Comparison of ENCODE assay signal across 9 mouse cellular contexts in the genomic region with DNA sequence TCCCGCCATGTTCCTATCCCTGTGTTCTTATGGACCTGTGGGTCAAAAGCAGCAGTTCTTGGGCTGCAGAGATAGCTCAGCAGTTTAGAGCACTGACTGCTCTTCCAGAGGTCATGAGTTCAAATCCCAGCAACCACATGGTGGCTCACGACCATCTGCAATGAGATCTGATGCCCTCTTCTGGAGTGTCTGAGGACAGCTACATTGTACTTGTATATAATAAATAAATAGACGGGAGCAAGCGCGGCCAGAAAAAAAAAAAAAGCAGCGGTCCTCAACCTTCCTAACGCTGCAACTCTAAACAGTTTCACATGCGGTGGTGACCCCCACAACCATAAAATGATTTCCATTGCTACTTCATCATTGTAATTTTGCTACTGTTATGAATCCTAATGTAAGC. TPM values are rescaled to one million over a fixed set of nuclear protein-coding genes. Genes with fewer than 3 reads are reported as not detected.
DNase-seq lines count a peak whose midpoint lies in the region; ATAC-seq lines count a peak whose summit lies in the region.
"Had no signal": no experiment of that assay in that cellular context is flagged by ENCODE, and none has a peak within 500 bp of the region (broad histone marks: within the 10 kb centered on the region; RNA-seq: fewer than 3 reads in every experiment).

No protein-coding gene starts in this region.

- no peaks in the 10 kb centered on the region for H3K9me3 ChIP-seq in embryonic facial prominence, embryonic 12.5 days
- H3K9me3 ChIP-seq in embryonic facial prominence, embryonic 10.5 days, result no peaks in the 10 kb centered on the region
- no peaks in the 10 kb centered on the region for H3K9me3 ChIP-seq in lung, embryonic 15.5 days
- no peaks in the 10 kb centered on the region for H3K9me3 ChIP-seq in liver, embryonic 13.5 days (replicated peaks)
- H3K9me3 ChIP-seq in stomach, embryonic 16.5 days (replicated peaks; ENCODE audit: control insufficient read depth, low read length), result no peaks in the 10 kb centered on the region

- H3K9ac ChIP-seq in embryonic facial prominence, embryonic 12.5 days, result no peak overlapping the region
- no peak overlapping the region for H3K9ac ChIP-seq in lung, embryonic 15.5 days
- H3K9ac ChIP-seq in liver, embryonic 13.5 days, result peak overlapping the region; percentile 88; the same call in 1 of the 2 replicates
- peak overlapping the region; percentile 97; the same call in 1 of the 2 replicates for H3K9ac ChIP-seq in stomach, embryonic 16.5 days (ENCODE audit: low read length)

- H3K4me2 ChIP-seq in embryonic facial prominence, embryonic 12.5 days (replicated peaks), result peak overlapping the region; percentile 54
- peak overlapping the region; percentile 66 for H3K4me2 ChIP-seq in lung, embryonic 15.5 days
- H3K4me2 ChIP-seq in liver, embryonic 13.5 days, result peak overlapping the region; percentile 88
- H3K4me2 ChIP-seq in stomach, embryonic 16.5 days (ENCODE audit: low read depth, low read length), result peak overlapping the region; percentile 62

- H3K27ac ChIP-seq in embryonic facial prominence, embryonic 12.5 days, result no peak overlapping the region
- H3K27ac ChIP-seq in embryonic facial prominence, embryonic 10.5 days (replicated peaks), result no peak overlapping the region
- 0 out of 2 replicates have a peak overlapping the region, but pooled peaks have one; percentile 87 for H3K27ac ChIP-seq in lung, embryonic 15.5 days
- 0 out of 2 replicates have a peak overlapping the region, but pooled peaks have one; percentile 84 for H3K27ac ChIP-seq in liver, embryonic 13.5 days
- no peak overlapping the region for H3K27ac ChIP-seq in stomach, embryonic 16.5 days (ENCODE audit: low read length)

- no peak for ATAC-seq in embryonic facial prominence, embryonic 12.5 days (ENCODE audit: insufficient number of reproducible peaks, insufficient read depth, low FRiP score, low TSS enrichment)
- ATAC-seq in lung, embryonic 15.5 days (ENCODE audit: borderline replicate concordance, extremely low read depth, low FRiP score, low TSS enrichment), result no peak
- no peak for ATAC-seq in liver, embryonic 13.5 days (ENCODE audit: low read depth)
- no peak for ATAC-seq in stomach, embryonic 16.5 days (ENCODE audit: insufficient read depth, low FRiP score)

- no peaks in the 10 kb centered on the region for H3K36me3 ChIP-seq in embryonic facial prominence, embryonic 12.5 days
- H3K36me3 ChIP-seq in embryonic facial prominence, embryonic 10.5 days (replicated peaks), result no peaks in the 10 kb centered on the region
- no peaks in the 10 kb centered on the region for H3K36me3 ChIP-seq in lung, embryonic 15.5 days
- no peaks in the 10 kb centered on the region for H3K36me3 ChIP-seq in liver, embryonic 13.5 days
- H3K36me3 ChIP-seq in stomach, embryonic 16.5 days (ENCODE audit: control insufficient read depth, insufficient read depth, low read length), result no peaks in the 10 kb centered on the region

- peak overlapping the region; percentile 70; the same call in 1 of the 2 replicates for H3K4me3 ChIP-seq in embryonic facial prominence, embryonic 12.5 days
- H3K4me3 ChIP-seq in embryonic facial prominence, embryonic 10.5 days, result no peak overlapping the region
- peak overlapping the region; percentile 64 for H3K4me3 ChIP-seq in lung, embryonic 15.5 days
- H3K4me3 ChIP-seq in liver, embryonic 13.5 days (replicated peaks), result 0 out of 2 replicates have a peak overlapping the region, but pooled peaks have one; percentile 79
- H3K4me3 ChIP-seq in stomach, embryonic 16.5 days (replicated peaks; ENCODE audit: low read length), result peak overlapping the region; percentile 73

- DNase-seq in embryonic facial prominence, embryonic 10.5 days (ENCODE audit: low spot score), result no peak
- no peak for DNase-seq in lung, postnatal 14 days
- DNase-seq in liver, embryonic 13.5 days, result no peak
- no peak for DNase-seq in adrenal gland, adult 18-20 months (ENCODE audit: low spot score in 2 of 2)
- no peak for DNase-seq in urinary bladder, adult 18-20 months (ENCODE audit: low spot score in 2 of 2)
- DNase-seq: adrenal gland, adult 8-10 months had no signal

- H3K4me1 ChIP-seq in embryonic facial prominence, embryonic 12.5 days, result 0 out of 2 replicates have a peak, but pooled peaks cover 5% of the 10 kb centered on the region
- H3K4me1 ChIP-seq in embryonic facial prominence, embryonic 10.5 days, result peaks cover 22% of the 10 kb centered on the region
- peaks cover 6% of the 10 kb centered on the region; the same call in 1 of the 2 replicates for H3K4me1 ChIP-seq in lung, embryonic 15.5 days
- peaks cover 40% of the 10 kb centered on the region for H3K4me1 ChIP-seq in liver, embryonic 13.5 days (replicated peaks)
- H3K4me1 ChIP-seq in stomach, embryonic 16.5 days (ENCODE audit: control insufficient read depth, insufficient read depth, low read length), result peaks cover 6% of the 10 kb centered on the region; the same call in 1 of the 2 replicates

- H3K27me3 ChIP-seq in embryonic facial prominence, embryonic 12.5 days, result no peaks in the 10 kb centered on the region
- H3K27me3 ChIP-seq in embryonic facial prominence, embryonic 10.5 days (replicated peaks; ENCODE audit: low read depth, poor library complexity, severe bottlenecking), result no peaks in the 10 kb centered on the region
- no peaks in the 10 kb centered on the region for H3K27me3 ChIP-seq in lung, embryonic 15.5 days
- no peaks in the 10 kb centered on the region for H3K27me3 ChIP-seq in liver, embryonic 13.5 days
- no peaks in the 10 kb centered on the region for H3K27me3 ChIP-seq in stomach, embryonic 16.5 days (ENCODE audit: control insufficient read depth, insufficient read depth, low read length)

- WGBS in embryonic facial prominence, embryonic 12.5 days, result 84% methylated on average over 8 of the region's 8 CpGs
- WGBS in embryonic facial prominence, embryonic 10.5 days, result 87% methylated on average over 8 of the region's 8 CpGs
- WGBS in lung, embryonic 15.5 days, result 61% methylated on average over 8 of the region's 8 CpGs
- 83% methylated on average over 8 of the region's 8 CpGs for WGBS in liver, embryonic 13.5 days (ENCODE audit: insufficient replicate concordance)
- 76% methylated on average over 8 of the region's 8 CpGs for WGBS in stomach, embryonic 16.5 days

RNA-seq across cellular contexts. Expression of gene Nenf, which starts 1.2 kb away (rescaled TPM):
- 92.8 and 95.3 TPM in 2 replicates for polyA plus RNA-seq in embryonic facial prominence, embryonic 12.5 days (2016; fragmentation: Nextera tagmentation; extraction: Ambion mirVana)
- 42.8 and 48.6 TPM in 2 replicates for polyA plus RNA-seq in embryonic facial prominence, embryonic 10.5 days (2016; fragmentation: Nextera tagmentation; extraction: Ambion mirVana)
- 103 and 115 TPM in 2 replicates for polyA plus RNA-seq in lung, embryonic 15.5 days (2015; fragmentation: Nextera tagmentation; extraction: Ambion mirVana)
- polyA plus RNA-seq in liver, embryonic 13.5 days (2015; fragmentation: Nextera tagmentation; extraction: Ambion mirVana), result 28.0 and 29.9 TPM in 2 replicates
- 86.0 and 91.3 TPM in 2 replicates for polyA plus RNA-seq in stomach, embryonic 16.5 days (2015; fragmentation: Nextera tagmentation; extraction: Ambion mirVana)
- total RNA-seq in adrenal gland, adult 18-20 months (2021), result 10 to 100 TPM; 90.4 to 91.1 TPM

RNA-seq across cellular contexts. Expression of gene Tmem206, which starts 8.9 kb away (rescaled TPM):
- polyA plus RNA-seq in embryonic facial prominence, embryonic 12.5 days (2016; fragmentation: Nextera tagmentation; extraction: Ambion mirVana), result 24.9 and 25.5 TPM in 2 replicates
- 25.4 and 26.0 TPM in 2 replicates for polyA plus RNA-seq in embryonic facial prominence, embryonic 10.5 days (2016; fragmentation: Nextera tagmentation; extraction: Ambion mirVana)
- 21.5 and 22.7 TPM in 2 replicates for polyA plus RNA-seq in lung, embryonic 15.5 days (2015; fragmentation: Nextera tagmentation; extraction: Ambion mirVana)
- polyA plus RNA-seq in liver, embryonic 13.5 days (2015; fragmentation: Nextera tagmentation; extraction: Ambion mirVana), result 6.8 and 10.1 TPM in 2 replicates
- 18.2 and 18.3 TPM in 2 replicates for polyA plus RNA-seq in stomach, embryonic 16.5 days (2015; fragmentation: Nextera tagmentation; extraction: Ambion mirVana)
- total RNA-seq in adrenal gland, adult 18-20 months (2021), result 1 to 10 TPM; 4.7 to 5.7 TPM

Comparison
In these comparisons a context has a peak if more than half of its experiments do, and no peak if none do; other contexts are left out.
1. H3K27ac ChIP-seq: peak in lung, embryonic 15.5 days (single experiment) and liver, embryonic 13.5 days (single experiment); none in embryonic facial prominence, embryonic 12.5 days (single experiment), embryonic facial prominence, embryonic 10.5 days (single experiment) and stomach, embryonic 16.5 days (single experiment).
2. H3K9ac ChIP-seq: peak in liver, embryonic 13.5 days (single experiment) and stomach, embryonic 16.5 days (single experiment); none in embryonic facial prominence, embryonic 12.5 days (single experiment) and lung, embryonic 15.5 days (single experiment).
3. Peak in every context shown above with its lines, with median percentiles within 50 percentile points of each other: H3K4me2 ChIP-seq.